Mouse (Mus musculus) ES-Bruce4 (cell line): ENCODE data around the gene Pigk. TPM values are rescaled to one million over a fixed set of nuclear protein-coding genes. Genes with fewer than 3 reads are reported as not detected.

Experiments
- H3K27ac ChIP-seq: 2 replicates; pipeline ENCODE4 v1.5.1; 2012; ENCODE audit warnings: low read length, inconsistent platforms; ENCODE audit not compliant: insufficient read depth
- H3K27me3 ChIP-seq: 2 replicates; pipeline ENCODE4 v1.6.1; 2012; ENCODE audit warnings: mild to moderate bottlenecking, low read length, inconsistent platforms; ENCODE audit not compliant: control insufficient read depth, poor library complexity, insufficient read depth, severe bottlenecking
- H3K36me3 ChIP-seq: 2 replicates; pipeline ENCODE4 v1.6.1; 2012; ENCODE audit warnings: inconsistent platforms, mild to moderate bottlenecking, low read length, moderate library complexity; ENCODE audit not compliant: control insufficient read depth, poor library complexity, insufficient read depth, severe bottlenecking
- H3K4me1 ChIP-seq: one replicate; pipeline ENCODE4 v1.8.1; 2011; ENCODE audit warnings: low read length; ENCODE audit not compliant: control insufficient read depth, insufficient read depth
- H3K4me3 ChIP-seq: 2 replicates; pipeline ENCODE4 v1.5.1; 2011; ENCODE audit warnings: low read depth, mild to moderate bottlenecking, low read length
- H3K9ac ChIP-seq: 2 replicates; pipeline ENCODE4 v1.6.1; 2012; ENCODE audit warnings: low read depth, mild to moderate bottlenecking, inconsistent platforms; ENCODE audit not compliant: poor library complexity, severe bottlenecking
- H3K9me3 ChIP-seq: replicated peaks from 2 replicates; pipeline ENCODE4 v1.6.1; 2012; ENCODE audit warnings: mild to moderate bottlenecking, low read length, inconsistent platforms; ENCODE audit not compliant: control insufficient read depth, poor library complexity, insufficient read depth, severe bottlenecking
- CTCF ChIP-seq: IDR thresholded peaks from one replicate; pipeline ENCODE4 v1.8.1; 2011; ENCODE audit warnings: low read depth, low read length
- EP300 ChIP-seq: IDR thresholded peaks from 2 replicates; pipeline ENCODE4 v1.6.1; 2011; ENCODE audit warnings: low read depth, low read length; ENCODE audit not compliant: insufficient read depth
- POLR2A ChIP-seq: IDR thresholded peaks from one replicate; pipeline ENCODE4 v1.8.1; 2011; ENCODE audit warnings: low read length; ENCODE audit not compliant: insufficient read depth
- polyA plus RNA-seq: library from polyadenylated mRNA; stranded (reverse); fragments of >200 nt; gene quantifications from 2 replicates; pipeline ENCODE4 v1.2.4, GENCODE M21; 2011; ENCODE audit warnings: low read depth; ENCODE audit not compliant: missing spikeins, insufficient read depth, insufficient read length

Pigk gene
- polyA plus RNA-seq, 1 experiment = 23.8 TPM

DNA sequence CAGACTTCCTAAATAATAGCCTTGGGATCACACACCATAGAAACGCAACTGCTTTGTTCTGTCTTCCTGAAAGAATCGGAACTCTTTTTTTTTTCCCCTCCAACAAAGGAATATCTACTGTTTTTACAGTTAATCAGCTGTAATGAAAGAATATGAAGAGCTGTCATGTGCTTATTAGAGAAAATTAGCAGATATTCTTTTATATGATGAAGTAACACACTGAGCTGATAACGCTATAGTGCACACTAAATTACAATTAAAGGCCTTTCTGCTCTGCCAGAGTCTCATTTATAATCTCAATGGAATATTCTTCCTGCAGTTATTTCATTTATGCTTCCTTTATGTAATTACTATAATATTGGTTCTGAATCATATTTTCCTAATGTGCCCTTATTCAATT is 128.7 kb downstream of the Pigk start:
- Histone ChIP-seq H3K9me3 (no peaks in the 10 kb centered on the region), H3K4me1 (no peaks in the 10 kb centered on the region), H3K4me3 (no peak overlapping the region), H3K36me3 (no peaks in the 10 kb centered on the region), H3K27ac (no peak overlapping the region), H3K9ac (no peak overlapping the region), H3K27me3 (no peaks in the 10 kb centered on the region)
- TF ChIP-seq CTCF (no peak), EP300 (no peak), POLR2A (no peak)

- H3K4me3 ChIP-seq = no peak overlapping the region
- H3K27ac ChIP-seq = no peak overlapping the region
- no peaks in the 10 kb centered on the region for H3K4me1 ChIP-seq
- H3K27me3 ChIP-seq = no peaks in the 10 kb centered on the region
- no peak for TF ChIP-seq CTCF
- no peak for TF ChIP-seq POLR2A
- TF ChIP-seq EP300 = no peak
- H3K36me3 ChIP-seq = no peaks in the 10 kb centered on the region
- no peak overlapping the region for H3K9ac ChIP-seq
- no peaks in the 10 kb centered on the region for H3K9me3 ChIP-seq
These were observed 130.0 kb downstream of the Pigk start for GRCm38 (mm10) chr3:152843925-152844324.

GRCm38 (mm10) chr3:152855006-152855614 is 141.2 kb downstream of the Pigk start:
- Histone ChIP-seq H3K9ac (no peak overlapping the region), H3K27ac (no peak overlapping the region), H3K9me3 (no peaks in the 10 kb centered on the region), H3K36me3 (no peaks in the 10 kb centered on the region), H3K4me1 (no peaks in the 10 kb centered on the region), H3K27me3 (no peaks in the 10 kb centered on the region), H3K4me3 (no peak overlapping the region)
- TF ChIP-seq CTCF (no peak), POLR2A (no peak), EP300 (no peak)

DNA sequence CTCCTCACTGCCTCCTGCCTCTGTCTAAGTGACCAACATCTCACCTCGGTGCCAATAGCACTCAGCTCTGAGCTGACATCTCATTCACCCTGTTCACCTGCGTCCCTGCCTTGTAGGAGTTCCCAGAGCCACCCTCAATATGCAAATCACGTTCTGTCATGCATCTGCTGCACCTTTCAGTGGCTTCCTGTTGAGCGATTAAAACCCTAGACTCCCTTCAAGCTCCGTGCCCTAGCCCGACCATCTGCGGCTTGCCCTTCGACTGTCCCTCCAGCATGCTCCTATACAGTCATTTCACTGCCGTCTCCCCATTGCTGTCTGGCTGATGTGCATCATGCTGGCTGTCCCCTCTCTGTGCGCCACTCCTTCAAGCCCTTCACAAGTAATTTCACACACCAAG is 142.2 kb downstream of the Pigk start:
- H3K4me1 ChIP-seq = no peaks in the 10 kb centered on the region
- H3K27me3 ChIP-seq = no peaks in the 10 kb centered on the region
- TF ChIP-seq CTCF (no peak), EP300 (no peak), POLR2A (no peak)
- no peaks in the 10 kb centered on the region for H3K9me3 ChIP-seq
- H3K36me3 ChIP-seq = no peaks in the 10 kb centered on the region
- no peak overlapping the region for H3K9ac ChIP-seq
- H3K4me3 ChIP-seq = no peak overlapping the region
- H3K27ac ChIP-seq = no peak overlapping the region

DNA sequence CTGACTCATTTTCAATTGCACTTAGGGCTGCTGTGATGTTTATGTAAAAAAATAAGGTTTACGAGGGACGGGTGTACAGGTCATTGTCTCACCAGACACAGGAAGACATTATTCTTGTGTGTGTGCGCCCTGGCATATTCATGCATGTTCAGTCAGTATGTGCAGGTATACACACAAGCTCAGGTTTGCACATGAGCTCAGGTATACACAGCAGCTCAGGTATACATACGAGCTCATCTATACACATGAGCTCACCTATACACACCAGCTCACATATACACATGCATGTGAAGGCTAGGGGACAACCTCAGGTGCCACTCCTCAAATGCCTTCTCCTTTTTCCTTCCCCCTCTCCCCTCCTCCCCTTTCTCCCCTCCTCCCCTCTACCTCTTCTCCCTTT is 147.6 kb downstream of the Pigk start:
- H3K4me3 ChIP-seq = no peak overlapping the region
- no peak for TF ChIP-seq POLR2A
- no peak for TF ChIP-seq EP300
- no peak for TF ChIP-seq CTCF
- H3K27me3 ChIP-seq = no peaks in the 10 kb centered on the region
- no peaks in the 10 kb centered on the region for H3K4me1 ChIP-seq
- no peaks in the 10 kb centered on the region for H3K36me3 ChIP-seq
- H3K27ac ChIP-seq = no peak overlapping the region
- no peaks in the 10 kb centered on the region for H3K9me3 ChIP-seq
- no peak overlapping the region for H3K9ac ChIP-seq

- Histone ChIP-seq H3K9me3 (no peaks in the 10 kb centered on the region), H3K4me1 (no peaks in the 10 kb centered on the region), H3K27me3 (no peaks in the 10 kb centered on the region), H3K4me3 (no peak overlapping the region), H3K27ac (no peak overlapping the region), H3K9ac (no peak overlapping the region), H3K36me3 (no peaks in the 10 kb centered on the region)
- TF ChIP-seq POLR2A = no peak
These were observed 148.1 kb downstream of the Pigk start for GRCm38 (mm10) chr3:152861978-152862377.
